Mouse (Mus musculus) erythroblast, embryonic 14.5 days (primary cell): ENCODE results near the gene Mrps17.

ENCODE experiments used
- GATA1 ChIP-seq: IDR thresholded peaks from 2 replicates; pipeline ENCODE4 v1.6.1; 2012; ENCODE audit warnings: low read length, inconsistent platforms, mixed read lengths
- TAL1 ChIP-seq: IDR thresholded peaks from 3 replicates; pipeline ENCODE4 v1.6.1; 2012; ENCODE audit warnings: low read length, inconsistent platforms, mixed read lengths

DNA sequence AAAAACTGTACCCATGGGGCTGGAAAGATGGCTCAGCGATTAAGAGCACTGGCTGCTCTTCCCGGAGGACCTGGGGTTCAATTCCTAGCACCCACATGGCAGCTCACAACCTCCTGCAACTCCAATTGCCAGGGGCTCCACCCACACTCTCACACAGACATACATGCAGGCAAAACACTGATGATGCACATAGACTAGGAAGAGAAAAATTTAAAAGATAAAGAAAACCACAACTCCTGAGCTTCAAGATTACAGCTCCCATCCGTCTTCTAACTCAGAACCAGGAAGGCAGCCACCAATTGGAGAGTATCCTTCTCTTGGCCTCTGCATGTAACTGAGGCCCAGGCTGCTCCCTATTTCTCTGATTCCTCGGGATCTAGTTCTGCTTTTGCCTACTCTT lies 9.0 kb downstream of the Mrps17 start:
- TF ChIP-seq TAL1 = no peak
- no peak for TF ChIP-seq GATA1
